Mouse (Mus musculus): ENCODE data around the gene Ikzf2. TPM values are rescaled to one million over a fixed set of nuclear protein-coding genes. Genes with fewer than 3 reads are reported as not detected.

The Ikzf2 gene
- polyA plus RNA-seq, 2 experiments, result 2.6 to 4.6 TPM

- no peaks in the 10 kb centered on the region for H3K9me3 ChIP-seq (ENCODE audit: control insufficient read depth, low read length)
- TF ChIP-seq POLR2A (IDR thresholded peaks at IDR 0.05; ENCODE audit: borderline replicate concordance, extremely low read depth, insufficient read depth, insufficient read length), result no peak
- DNase-seq (ENCODE audit: low spot score), result no peak
- H3K4me2 ChIP-seq (replicated peaks; ENCODE audit: low read depth, low read length, severe bottlenecking), result no peak overlapping the region
- no peak overlapping the region for H3K4me3 ChIP-seq (replicated peaks; ENCODE audit: low read length)
- no peak overlapping the region for H3K27ac ChIP-seq (replicated peaks; ENCODE audit: low read depth, low read length)
- WGBS, result 93% methylated on average over 1 of the region's 1 CpGs
- H3K36me3 ChIP-seq (ENCODE audit: control insufficient read depth, insufficient read depth, low read length), result no peaks in the 10 kb centered on the region
- no peaks in the 10 kb centered on the region for H3K4me1 ChIP-seq (ENCODE audit: control insufficient read depth, insufficient read depth, low read length)
- no peaks in the 10 kb centered on the region for H3K27me3 ChIP-seq (ENCODE audit: control insufficient read depth, insufficient read depth, low read length)
- ATAC-seq (ENCODE audit: low FRiP score, low read depth), result no peak
- H3K9ac ChIP-seq (ENCODE audit: low read depth, low read length, severe bottlenecking), result no peak overlapping the region
Observed at GRCm38 (mm10) chr1:69708571-69708970, 21.5 kb upstream of the Ikzf2 start.

GRCm38 (mm10) chr1:69703506-69704156 is 16.6 kb upstream of the Ikzf2 start:
- 94% methylated on average over 3 of the region's 3 CpGs for WGBS

GRCm38 (mm10) chr1:69691946-69692345 is 4.9 kb upstream of the Ikzf2 start:
- H3K27me3 ChIP-seq (ENCODE audit: control insufficient read depth, insufficient read depth, low read length), result no peaks in the 10 kb centered on the region
- 75% methylated on average over 6 of the region's 6 CpGs for WGBS
- H3K9me3 ChIP-seq (ENCODE audit: control insufficient read depth, low read length), result no peaks in the 10 kb centered on the region
- no peak overlapping the region for H3K9ac ChIP-seq (ENCODE audit: low read depth, low read length, severe bottlenecking)
- H3K4me1 ChIP-seq (ENCODE audit: control insufficient read depth, insufficient read depth, low read length), result no peaks in the 10 kb centered on the region
- H3K4me3 ChIP-seq (replicated peaks; ENCODE audit: low read length), result no peak overlapping the region
- DNase-seq (ENCODE audit: low spot score), result no peak
- ATAC-seq (ENCODE audit: low FRiP score, low read depth), result no peak
- TF ChIP-seq POLR2A (IDR thresholded peaks at IDR 0.05; ENCODE audit: borderline replicate concordance, extremely low read depth, insufficient read depth, insufficient read length), result no peak
- H3K36me3 ChIP-seq (ENCODE audit: control insufficient read depth, insufficient read depth, low read length), result no peaks in the 10 kb centered on the region
- no peak overlapping the region for H3K4me2 ChIP-seq (replicated peaks; ENCODE audit: low read depth, low read length, severe bottlenecking)
- no peak overlapping the region for H3K27ac ChIP-seq (replicated peaks; ENCODE audit: low read depth, low read length)

More at GRCm38 (mm10) chr1:69703506-69704156, 16.6 kb upstream of the Ikzf2 start:
- Histone ChIP-seq H3K4me1 (ENCODE audit: control insufficient read depth, insufficient read depth, low read length) (no peaks in the 10 kb centered on the region), H3K9me3 (ENCODE audit: control insufficient read depth, low read length) (no peaks in the 10 kb centered on the region), H3K4me3 (replicated peaks; ENCODE audit: low read length) (no peak overlapping the region), H3K36me3 (ENCODE audit: control insufficient read depth, insufficient read depth, low read length) (no peaks in the 10 kb centered on the region), H3K9ac (ENCODE audit: low read depth, low read length, severe bottlenecking) (no peak overlapping the region), H3K4me2 (replicated peaks; ENCODE audit: low read depth, low read length, severe bottlenecking) (no peak overlapping the region), H3K27me3 (ENCODE audit: control insufficient read depth, insufficient read depth, low read length) (no peaks in the 10 kb centered on the region), H3K27ac (replicated peaks; ENCODE audit: low read depth, low read length) (no peak overlapping the region)
- no peak for DNase-seq (ENCODE audit: low spot score)
- no peak for ATAC-seq (ENCODE audit: low FRiP score, low read depth)
- no peak for TF ChIP-seq POLR2A (IDR thresholded peaks at IDR 0.05; ENCODE audit: borderline replicate concordance, extremely low read depth, insufficient read depth, insufficient read length)

GRCm38 (mm10) chr1:69688961-69689360 is 1.9 kb upstream of the Ikzf2 start:
- 0% methylated on average over 5 of the region's 5 CpGs for WGBS
- no peak for TF ChIP-seq POLR2A (IDR thresholded peaks at IDR 0.05; ENCODE audit: borderline replicate concordance, extremely low read depth, insufficient read depth, insufficient read length)
- Histone ChIP-seq H3K9ac (ENCODE audit: low read depth, low read length, severe bottlenecking) (no peak overlapping the region), H3K27ac (replicated peaks; ENCODE audit: low read depth, low read length) (no peak overlapping the region), H3K36me3 (ENCODE audit: control insufficient read depth, insufficient read depth, low read length) (no peaks in the 10 kb centered on the region), H3K27me3 (ENCODE audit: control insufficient read depth, insufficient read depth, low read length) (no peaks in the 10 kb centered on the region), H3K9me3 (ENCODE audit: control insufficient read depth, low read length) (no peaks in the 10 kb centered on the region), H3K4me1 (ENCODE audit: control insufficient read depth, insufficient read depth, low read length) (0 out of 2 replicates have a peak, but pooled peaks cover 2% of the 10 kb centered on the region), H3K4me2 (replicated peaks; ENCODE audit: low read depth, low read length, severe bottlenecking) (no peak overlapping the region), H3K4me3 (replicated peaks; ENCODE audit: low read length) (no peak overlapping the region)
- ATAC-seq (ENCODE audit: low FRiP score, low read depth) (no peak), DNase-seq (ENCODE audit: low spot score) (peak; percentile 79)

GRCm38 (mm10) chr1:69688118-69688517 is 1.1 kb upstream of the Ikzf2 start:
- ATAC-seq (ENCODE audit: low FRiP score, low read depth), result no peak
- no peak for DNase-seq (ENCODE audit: low spot score)
- H3K9ac ChIP-seq (ENCODE audit: low read depth, low read length, severe bottlenecking), result peak overlapping the region; percentile 76
- H3K4me2 ChIP-seq (replicated peaks; ENCODE audit: low read depth, low read length, severe bottlenecking), result peak overlapping the region; percentile 49
- no peak overlapping the region for H3K27ac ChIP-seq (replicated peaks; ENCODE audit: low read depth, low read length)
- no peaks in the 10 kb centered on the region for H3K9me3 ChIP-seq (ENCODE audit: control insufficient read depth, low read length)
- no peak for TF ChIP-seq POLR2A (IDR thresholded peaks at IDR 0.05; ENCODE audit: borderline replicate concordance, extremely low read depth, insufficient read depth, insufficient read length)
- H3K4me3 ChIP-seq (replicated peaks; ENCODE audit: low read length), result peak overlapping the region; percentile 76
- 12% methylated on average over 4 of the region's 4 CpGs for WGBS
- H3K36me3 ChIP-seq (ENCODE audit: control insufficient read depth, insufficient read depth, low read length), result no peaks in the 10 kb centered on the region
- 0 out of 2 replicates have a peak, but pooled peaks cover 2% of the 10 kb centered on the region for H3K4me1 ChIP-seq (ENCODE audit: control insufficient read depth, insufficient read depth, low read length)
- H3K27me3 ChIP-seq (ENCODE audit: control insufficient read depth, insufficient read depth, low read length), result no peaks in the 10 kb centered on the region

Data from limb, embryonic 14.5 days (tissue).